Mouse (Mus musculus) liver, embryonic 14.5 days (tissue): ENCODE data around the gene Timp3.

ENCODE experiments used
- CTCF ChIP-seq: IDR thresholded peaks from 2 replicates; pipeline ENCODE4 v1.5.1; 2016; ENCODE audit warnings: antibody characterized with exemption, low read depth, control low read depth
- EP300 ChIP-seq: IDR thresholded peaks from 2 replicates; pipeline ENCODE4 v1.6.1; 2016; ENCODE audit warnings: antibody characterized with exemption, low read depth

GRCm38 (mm10) chr10:86339649-86340379 lies 39.6 kb downstream of the Timp3 start:
- no peak for TF ChIP-seq CTCF
- no peak for TF ChIP-seq EP300
